Mouse (Mus musculus): ENCODE results near the gene Phb2. TPM values are rescaled to one million over a fixed set of nuclear protein-coding genes. Genes with fewer than 3 reads are reported as not detected.
A peak's percentile ranks its signal among the peaks of the same experiment; 100 is the strongest.
"Not testable (repeated sequence)": the region's sequence is repeated elsewhere in the genome, so short reads cannot be mapped to it uniquely, and the experiment has no call there.

Gene Phb2
- total RNA-seq (2017) = 252 and 265 TPM in 2 replicates

- ATAC-seq (replicated peaks in 1 of 2; ENCODE audit: insufficient read depth in 1 of 2, low FRiP score in 2 of 2, low TSS enrichment in 1 of 2, low read depth in 1 of 2, poor library complexity in 2 of 2, severe bottlenecking in 2 of 2) = peak; percentile 92 to 96
Observed at GRCm38 (mm10) chr6:124711824-124712782, at the start of gene Phb2, which contains the start of gene Emg1. Phb2 (plus strand) TSS chr6:124712336. Emg1 (minus strand) TSS chr6:124712178.

GRCm38 (mm10) chr6:124662477-124663423 lies 49.4 kb upstream of the Phb2 start, which contains the start of gene Lpcat3:
Lpcat3 (plus strand) TSS chr6:124663027.
- peak; percentile 92 to 96 for ATAC-seq (replicated peaks in 1 of 2; ENCODE audit: insufficient read depth in 1 of 2, low FRiP score in 2 of 2, low TSS enrichment in 1 of 2, low read depth in 1 of 2, poor library complexity in 2 of 2, severe bottlenecking in 2 of 2)

- no peak for ATAC-seq (replicated peaks in 1 of 2; ENCODE audit: insufficient read depth in 1 of 2, low FRiP score in 2 of 2, low TSS enrichment in 1 of 2, low read depth in 1 of 2, poor library complexity in 2 of 2, severe bottlenecking in 2 of 2)
Observed at GRCm38 (mm10) chr6:124663424-124663795, 48.7 kb upstream of the Phb2 start.

- ATAC-seq (replicated peaks in 1 of 2; ENCODE audit: insufficient read depth in 1 of 2, low FRiP score in 2 of 2, low TSS enrichment in 1 of 2, low read depth in 1 of 2, poor library complexity in 2 of 2, severe bottlenecking in 2 of 2) = no peak
Observed at GRCm38 (mm10) chr6:124664256-124664655, 47.9 kb upstream of the Phb2 start.

GRCm38 (mm10) chr6:124665011-124665410 lies 47.1 kb upstream of the Phb2 start:
- no peak for ATAC-seq (replicated peaks in 1 of 2; ENCODE audit: insufficient read depth in 1 of 2, low FRiP score in 2 of 2, low TSS enrichment in 1 of 2, low read depth in 1 of 2, poor library complexity in 2 of 2, severe bottlenecking in 2 of 2)

- ATAC-seq (replicated peaks in 1 of 2; ENCODE audit: insufficient read depth in 1 of 2, low FRiP score in 2 of 2, low TSS enrichment in 1 of 2, low read depth in 1 of 2, poor library complexity in 2 of 2, severe bottlenecking in 2 of 2) = no peak
Observed at GRCm38 (mm10) chr6:124669234-124669859, 42.8 kb upstream of the Phb2 start.

- no peak for ATAC-seq (replicated peaks in 1 of 2; ENCODE audit: insufficient read depth in 1 of 2, low FRiP score in 2 of 2, low TSS enrichment in 1 of 2, low read depth in 1 of 2, poor library complexity in 2 of 2, severe bottlenecking in 2 of 2)
Observed at GRCm38 (mm10) chr6:124670281-124670900, 41.7 kb upstream of the Phb2 start.

GRCm38 (mm10) chr6:124672100-124672499 lies 40.0 kb upstream of the Phb2 start:
- no peak for ATAC-seq (replicated peaks in 1 of 2; ENCODE audit: insufficient read depth in 1 of 2, low FRiP score in 2 of 2, low TSS enrichment in 1 of 2, low read depth in 1 of 2, poor library complexity in 2 of 2, severe bottlenecking in 2 of 2)

GRCm38 (mm10) chr6:124673619-124674018 lies 38.5 kb upstream of the Phb2 start:
- ATAC-seq (replicated peaks in 1 of 2; ENCODE audit: insufficient read depth in 1 of 2, low FRiP score in 2 of 2, low TSS enrichment in 1 of 2, low read depth in 1 of 2, poor library complexity in 2 of 2, severe bottlenecking in 2 of 2) = no peak

GRCm38 (mm10) chr6:124674591-124674990 lies 37.5 kb upstream of the Phb2 start:
- no peak for ATAC-seq (replicated peaks in 1 of 2; ENCODE audit: insufficient read depth in 1 of 2, low FRiP score in 2 of 2, low TSS enrichment in 1 of 2, low read depth in 1 of 2, poor library complexity in 2 of 2, severe bottlenecking in 2 of 2)

GRCm38 (mm10) chr6:124676171-124676570 lies 36.0 kb upstream of the Phb2 start:
- ATAC-seq (replicated peaks in 1 of 2; ENCODE audit: insufficient read depth in 1 of 2, low FRiP score in 2 of 2, low TSS enrichment in 1 of 2, low read depth in 1 of 2, poor library complexity in 2 of 2, severe bottlenecking in 2 of 2) = no peak

GRCm38 (mm10) chr6:124678769-124679168 lies 33.4 kb upstream of the Phb2 start:
- no peak for ATAC-seq (replicated peaks in 1 of 2; ENCODE audit: insufficient read depth in 1 of 2, low FRiP score in 2 of 2, low TSS enrichment in 1 of 2, low read depth in 1 of 2, poor library complexity in 2 of 2, severe bottlenecking in 2 of 2)

GRCm38 (mm10) chr6:124679486-124679885 lies 32.6 kb upstream of the Phb2 start:
- no peak for ATAC-seq (replicated peaks in 1 of 2; ENCODE audit: insufficient read depth in 1 of 2, low FRiP score in 2 of 2, low TSS enrichment in 1 of 2, low read depth in 1 of 2, poor library complexity in 2 of 2, severe bottlenecking in 2 of 2)

GRCm38 (mm10) chr6:124682291-124682690 lies 29.8 kb upstream of the Phb2 start:
- ATAC-seq (replicated peaks in 1 of 2; ENCODE audit: insufficient read depth in 1 of 2, low FRiP score in 2 of 2, low TSS enrichment in 1 of 2, low read depth in 1 of 2, poor library complexity in 2 of 2, severe bottlenecking in 2 of 2) = not testable (repeated sequence)

GRCm38 (mm10) chr6:124683591-124684417 lies 28.3 kb upstream of the Phb2 start:
- peak in 1 of 2 experiments; percentile 12; a peak in 1 of 4 replicates for ATAC-seq (replicated peaks in 1 of 2; ENCODE audit: insufficient read depth in 1 of 2, low FRiP score in 2 of 2, low TSS enrichment in 1 of 2, low read depth in 1 of 2, poor library complexity in 2 of 2, severe bottlenecking in 2 of 2)

All from hematopoietic stem cell, adult 5-6 weeks (primary cell).